Mouse (Mus musculus): ENCODE data around the gene Tmem104.

Tmem104 gene

DNA sequence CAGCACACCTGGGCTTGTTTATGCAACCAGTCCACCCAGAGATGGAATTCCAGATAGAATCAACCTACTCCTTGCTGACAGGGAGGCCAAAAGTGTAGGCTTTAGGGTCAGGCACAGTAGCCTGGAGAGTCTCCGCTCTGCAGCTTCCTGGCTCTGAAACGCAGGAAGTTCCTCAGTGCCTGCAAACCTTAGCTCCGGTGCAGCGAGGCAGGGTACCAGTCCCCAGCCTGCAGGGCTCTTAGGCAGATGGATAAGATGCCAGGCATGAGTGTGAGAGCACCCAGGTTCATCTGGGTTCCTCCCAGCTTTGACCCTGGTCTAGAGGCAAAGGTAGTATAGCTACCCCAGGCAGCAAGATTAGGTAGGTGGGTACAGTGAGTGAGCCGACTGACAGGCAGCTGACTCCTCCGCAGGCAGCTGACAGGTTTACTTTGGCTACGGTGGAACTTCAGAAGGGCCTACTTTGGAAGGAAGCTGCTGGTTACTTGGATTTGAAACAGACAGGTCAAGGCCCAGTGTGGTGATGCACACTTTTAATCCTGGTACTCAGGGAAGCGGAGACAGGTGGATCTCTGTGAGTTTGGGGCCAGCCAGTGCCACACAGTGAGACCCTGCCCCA, 19.5 kb upstream of the Tmem104 start:
- no peak for DNase-seq (ENCODE audit: low spot score)

- DNase-seq (ENCODE audit: low spot score) = no peak
Observed at GRCm38 (mm10) chr11:115169430-115169829, 17.9 kb upstream of the Tmem104 start.

- peak; percentile 53 for DNase-seq (ENCODE audit: low spot score)
Observed at GRCm38 (mm10) chr11:115171125-115171524, 16.2 kb upstream of the Tmem104 start.

- DNase-seq (ENCODE audit: low spot score) = peak; percentile 76
Observed at GRCm38 (mm10) chr11:115172825-115173287, 14.4 kb upstream of the Tmem104 start.

DNA sequence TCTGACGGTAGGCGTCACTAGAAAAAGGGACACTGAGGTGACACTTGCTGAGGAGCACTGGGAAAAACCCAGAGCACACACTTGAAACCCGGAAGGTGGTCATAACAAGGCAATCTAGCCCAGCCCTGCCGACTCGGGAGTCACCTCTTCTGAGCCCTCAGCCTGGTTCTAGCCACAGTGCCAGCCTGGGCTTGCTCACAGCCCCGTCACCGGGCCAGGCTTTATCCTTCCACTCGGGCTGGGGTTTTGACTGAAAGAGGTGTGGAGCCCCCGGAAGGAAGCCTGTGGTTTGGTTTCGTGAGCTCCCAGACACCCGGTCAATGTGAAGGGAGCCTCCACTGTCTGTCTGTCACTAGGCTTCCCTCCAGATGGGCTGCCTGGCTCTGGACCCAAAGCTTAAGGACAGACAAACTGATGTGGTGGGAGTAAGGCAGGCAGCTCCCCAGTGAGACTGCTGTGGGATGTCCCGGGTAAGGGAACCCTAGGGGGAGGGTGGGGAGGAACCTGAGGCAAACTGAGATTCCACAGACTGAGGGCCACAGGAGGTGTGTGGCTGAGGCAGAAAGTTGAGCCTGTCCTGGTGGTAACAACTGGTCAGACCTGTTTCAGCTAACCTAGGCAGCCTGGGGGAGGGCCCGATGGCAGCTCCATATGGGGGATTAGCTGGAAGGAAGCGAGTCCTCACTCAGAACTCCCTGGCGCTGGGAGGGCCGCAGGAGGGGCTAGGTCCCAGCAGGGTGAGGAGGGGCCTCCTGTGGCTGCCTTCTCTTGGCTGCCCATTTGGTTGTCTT, 13.5 kb upstream of the Tmem104 start:
- DNase-seq (ENCODE audit: low spot score) = no peak

GRCm38 (mm10) chr11:115176399-115177190, 10.7 kb upstream of the Tmem104 start:
- DNase-seq (ENCODE audit: low spot score) = no peak

DNA sequence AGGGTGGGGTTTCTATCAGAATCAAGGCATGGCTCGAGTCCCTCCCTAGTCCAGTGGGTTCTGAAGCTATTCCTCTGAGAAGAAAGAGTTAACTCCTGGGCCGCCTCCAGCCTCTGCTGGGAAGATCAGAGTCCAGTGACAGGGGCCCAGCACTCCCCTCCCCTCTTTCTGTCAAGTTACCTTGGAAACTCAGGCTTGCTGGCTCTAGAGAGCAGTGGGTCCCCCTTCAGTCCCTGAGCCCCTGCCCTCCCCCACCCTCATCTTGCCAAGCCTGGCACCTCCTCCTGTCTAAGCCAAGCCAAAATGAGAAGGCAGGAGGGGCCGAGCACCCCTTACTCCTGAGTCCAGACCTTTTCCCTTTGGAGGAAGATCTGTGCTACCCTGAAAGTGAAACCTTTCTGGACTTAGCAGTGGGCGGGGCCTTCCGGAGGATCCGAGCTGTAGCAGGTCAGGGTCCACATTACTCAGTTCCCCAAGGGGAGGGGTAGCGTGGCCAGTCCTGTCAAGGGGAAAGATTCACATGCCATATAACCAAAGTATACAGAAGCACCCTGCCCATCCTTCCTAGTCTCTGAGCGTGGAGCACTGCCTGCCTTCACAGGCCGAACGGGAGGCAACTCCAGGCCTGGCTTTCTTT, 9.6 kb upstream of the Tmem104 start:
- DNase-seq (ENCODE audit: low spot score) = no peak

- no peak for DNase-seq (ENCODE audit: low spot score)
Observed at GRCm38 (mm10) chr11:115178766-115179165, 8.5 kb upstream of the Tmem104 start.

GRCm38 (mm10) chr11:115179191-115179590, 8.1 kb upstream of the Tmem104 start:
- DNase-seq (ENCODE audit: low spot score) = no peak

- peak; percentile 48 for DNase-seq (ENCODE audit: low spot score)
Observed at GRCm38 (mm10) chr11:115179881-115180280, 7.4 kb upstream of the Tmem104 start.

- DNase-seq (ENCODE audit: low spot score) = peak; percentile 69
Observed at GRCm38 (mm10) chr11:115181913-115182638, 5.2 kb upstream of the Tmem104 start.

- DNase-seq (ENCODE audit: low spot score) = peak; percentile 51
Observed at GRCm38 (mm10) chr11:115184973-115185372, 2.3 kb upstream of the Tmem104 start.

GRCm38 (mm10) chr11:115187693-115188092, 406 bp downstream of the Tmem104 start, which contains the start of gene Nat9:
Gene Nat9, minus strand, starts transcription at chr11:115187859.
- DNase-seq (ENCODE audit: low spot score) = no peak

DNA sequence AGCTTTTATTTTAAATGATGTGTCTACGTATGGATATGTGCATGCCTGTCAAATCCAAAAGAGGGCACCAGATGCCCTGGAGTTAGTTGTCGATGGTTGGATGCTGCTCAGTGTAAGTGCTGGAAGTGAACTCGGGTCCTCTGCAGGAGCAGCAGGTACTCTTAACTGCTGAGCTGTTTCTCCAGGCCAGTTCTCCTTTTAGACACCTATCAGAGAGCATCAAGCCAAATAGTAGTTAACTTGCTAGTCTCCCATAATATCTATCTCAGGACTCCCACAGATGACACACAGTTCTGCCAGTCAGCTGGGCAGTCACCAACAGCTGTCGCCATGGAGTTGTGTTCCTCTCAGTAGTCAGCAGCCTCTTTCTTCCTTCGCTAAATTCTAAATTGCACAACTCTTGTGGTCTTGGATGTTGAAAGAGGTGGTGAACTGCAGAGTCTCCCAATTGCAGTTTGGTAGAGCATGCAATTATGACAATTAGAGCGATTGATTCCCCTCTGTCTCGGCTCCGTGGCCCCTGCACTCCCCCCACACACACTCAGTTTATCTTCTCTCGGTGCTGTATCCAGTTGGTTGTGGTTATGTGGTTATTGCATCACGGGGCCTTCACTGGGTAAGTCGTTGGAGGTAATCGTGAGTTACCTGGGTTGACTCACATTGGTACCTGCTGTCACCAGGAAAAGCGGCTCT, 1.4 kb downstream of the Tmem104 start:
- DNase-seq (ENCODE audit: low spot score) = no peak

DNA sequence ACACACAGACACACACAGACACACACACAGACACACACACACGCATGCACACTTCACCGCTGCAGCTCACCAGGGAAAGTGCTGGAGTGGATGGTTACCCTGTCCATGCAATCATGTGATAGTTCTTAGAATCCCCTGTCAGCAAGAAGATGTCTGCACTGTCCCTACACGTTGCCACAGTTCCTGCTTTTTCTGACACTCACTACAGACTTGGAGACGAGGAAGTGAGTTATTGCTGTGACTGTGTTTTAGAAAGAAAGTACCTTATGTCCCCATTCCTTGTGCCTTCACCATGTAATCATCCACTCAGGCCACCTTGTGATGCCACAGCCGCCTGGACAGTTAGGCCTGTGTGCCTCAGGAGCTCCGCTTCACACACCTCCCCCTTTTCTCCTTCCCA, 2.0 kb downstream of the Tmem104 start:
- no peak for DNase-seq (ENCODE audit: low spot score)

GRCm38 (mm10) chr11:115192180-115192579, 4.9 kb downstream of the Tmem104 start:
- no peak for DNase-seq (ENCODE audit: low spot score)

DNA sequence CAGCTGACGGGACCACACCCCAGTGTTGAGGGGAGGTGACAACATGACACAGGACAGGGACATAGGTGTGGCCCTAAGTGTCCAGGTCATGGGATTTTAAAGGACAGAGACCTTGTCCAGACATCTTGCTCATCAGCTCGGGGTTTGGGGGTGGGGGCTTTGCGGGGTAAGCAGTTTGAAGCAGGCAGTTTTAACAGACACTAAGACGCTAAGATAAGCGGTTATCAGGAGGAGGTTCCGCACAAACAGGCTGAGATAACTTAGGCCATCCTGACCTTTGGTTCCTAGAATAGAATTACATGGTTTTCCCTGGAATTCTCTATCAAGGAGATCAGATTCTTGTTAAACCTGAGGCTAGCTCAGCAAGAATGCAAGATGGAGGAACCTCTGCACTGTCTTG, 7.4 kb downstream of the Tmem104 start:
- DNase-seq (ENCODE audit: low spot score) = no peak

- DNase-seq (ENCODE audit: low spot score) = no peak
Observed at GRCm38 (mm10) chr11:115195933-115196332, 8.6 kb downstream of the Tmem104 start.

GRCm38 (mm10) chr11:115197558-115197957, 10.3 kb downstream of the Tmem104 start:
- no peak for DNase-seq (ENCODE audit: low spot score)

DNA sequence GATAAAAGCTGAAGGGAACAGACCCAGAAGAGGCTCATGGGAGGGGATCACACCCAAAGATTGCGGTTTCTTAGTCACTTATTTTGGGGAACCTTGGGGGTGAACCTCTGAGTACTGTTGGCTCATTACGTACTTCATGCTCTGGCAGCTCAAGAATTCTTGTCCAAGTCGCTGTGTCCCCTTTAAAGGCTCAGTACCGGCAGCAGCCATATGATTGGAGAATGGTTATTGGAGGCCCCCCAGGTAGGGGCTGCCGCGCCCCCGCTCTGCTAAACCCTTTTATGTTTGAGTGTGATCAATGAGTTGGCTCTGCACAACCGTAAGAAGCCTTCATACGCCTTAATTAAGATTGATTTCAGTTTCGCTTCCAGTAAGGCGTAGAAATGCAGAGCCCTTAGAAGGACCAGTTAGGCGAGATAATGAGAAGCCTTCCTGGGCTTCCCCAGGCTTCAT, 11.7 kb downstream of the Tmem104 start:
- DNase-seq (ENCODE audit: low spot score) = no peak

- DNase-seq (ENCODE audit: low spot score) = no peak
Observed at GRCm38 (mm10) chr11:115200520-115200919, 13.2 kb downstream of the Tmem104 start.

Measured in MN1 (cell line).